Mouse (Mus musculus) embryo, embryonic 10 days (tissue): ENCODE measurements at regions not wholly inside any gene's neighbourhood (a gene's known extent, or its start where the extent isn't known, plus 50 kb on each side); places are given as distances from the start of the nearest gene placed in this dataset.

Experiments used
- DNase-seq: peaks from one replicate; pipeline ENCODE4 v3.0.0-alpha.2; 2015; ENCODE audit warnings: low spot score

DNA sequence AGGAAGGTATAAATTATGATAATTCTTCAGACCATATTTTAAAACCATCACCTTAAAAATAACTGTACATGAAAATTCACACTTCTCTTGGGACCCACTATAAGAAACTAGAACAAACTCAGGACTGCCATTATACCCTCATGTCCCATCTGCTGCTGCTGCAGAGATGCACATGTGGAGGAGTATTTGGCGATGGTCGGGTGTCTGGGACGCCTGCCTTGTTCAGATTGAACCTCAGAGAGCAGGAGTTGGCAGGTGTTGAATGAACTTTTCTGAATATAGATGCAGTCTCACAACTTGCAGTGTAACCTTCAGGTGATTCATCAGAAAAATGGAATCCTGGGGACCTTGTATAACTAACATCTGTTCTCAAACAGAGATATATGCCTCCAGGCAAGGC is 1338.0 kb downstream of the Slc22a22 start:
- no peak for DNase-seq

DNA sequence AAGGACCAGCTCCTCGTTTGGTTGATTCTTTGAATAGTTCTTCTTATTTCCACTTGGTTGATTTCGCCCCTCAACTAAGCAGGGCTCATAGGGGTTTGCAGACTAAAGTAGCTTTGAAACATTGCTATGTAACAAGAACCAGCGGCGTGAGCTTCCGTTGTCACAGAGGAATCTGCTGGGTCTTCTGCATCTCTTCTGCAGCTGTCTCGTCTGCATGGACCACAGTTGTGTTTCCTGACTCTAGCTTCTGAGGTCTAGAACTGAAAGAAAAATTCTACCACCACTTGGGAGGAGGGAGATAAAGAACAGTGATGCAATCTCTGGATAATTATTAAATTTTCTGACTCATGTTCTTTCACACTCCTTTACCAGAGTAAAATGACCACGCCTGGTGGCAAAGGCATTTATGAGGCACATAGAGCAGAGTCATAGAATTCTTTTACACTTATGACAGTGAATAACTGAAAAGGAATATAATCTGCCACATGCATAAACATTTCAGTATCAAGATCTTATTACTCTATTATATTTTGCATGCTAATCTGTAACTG is 1340.9 kb downstream of the Slc22a22 start:
- DNase-seq, result no peak

DNA sequence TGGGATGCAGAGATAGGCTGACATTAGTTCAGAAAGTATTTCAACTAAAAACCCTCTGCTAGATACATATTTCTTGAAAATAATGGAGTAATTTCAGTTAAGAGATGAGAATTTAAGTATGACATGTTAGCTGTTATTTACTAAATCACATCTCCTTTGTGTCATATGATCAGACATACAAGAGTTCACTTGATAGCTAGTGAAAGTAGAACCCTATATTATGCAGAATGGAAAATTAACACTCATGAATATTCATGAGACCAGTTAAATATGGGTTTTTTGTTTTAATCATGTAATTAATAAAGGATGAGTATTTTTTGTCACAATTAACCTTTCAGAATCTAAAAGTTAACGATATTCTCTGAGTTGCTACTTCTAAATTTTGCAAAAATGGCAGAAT is 1349.4 kb downstream of the Slc22a22 start:
- no peak for DNase-seq

DNA sequence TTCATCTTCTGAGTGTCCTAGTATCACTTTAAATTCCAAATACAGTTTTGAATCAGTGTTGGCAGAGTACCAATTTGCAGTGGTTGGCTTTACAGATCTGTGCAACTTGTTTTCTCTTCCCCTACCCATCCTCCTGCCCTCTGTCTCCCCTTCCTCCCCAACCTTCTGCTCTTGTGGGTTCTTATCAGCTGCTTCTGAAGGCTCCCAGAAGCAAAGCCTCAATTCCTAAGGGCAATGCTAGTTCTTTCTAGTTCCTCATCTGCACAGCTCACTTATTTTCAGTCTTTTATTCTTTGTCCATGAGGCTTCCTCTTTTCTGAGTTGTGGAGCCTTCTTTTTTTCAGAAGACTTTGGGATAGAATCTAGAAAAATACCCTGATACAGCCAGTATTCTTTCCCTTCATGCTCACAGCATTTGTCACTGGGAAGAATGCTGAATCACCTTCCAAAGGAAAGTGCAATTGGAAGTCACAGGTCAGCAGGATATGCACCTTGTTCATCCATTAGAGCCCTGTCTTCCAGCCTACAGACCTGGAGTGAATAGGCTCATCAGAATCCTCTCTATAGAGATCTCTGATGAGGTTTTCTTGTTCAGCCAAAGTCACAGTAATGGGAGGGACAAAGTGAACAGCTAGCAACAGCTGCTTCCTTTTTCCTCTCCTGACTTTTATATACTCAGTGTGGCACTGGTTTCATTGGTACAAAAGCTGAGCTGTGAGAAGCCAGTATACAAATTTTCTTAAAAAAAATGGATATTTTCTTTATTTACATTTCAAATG is 1357.9 kb downstream of the Slc22a22 start:
- no peak for DNase-seq

DNA sequence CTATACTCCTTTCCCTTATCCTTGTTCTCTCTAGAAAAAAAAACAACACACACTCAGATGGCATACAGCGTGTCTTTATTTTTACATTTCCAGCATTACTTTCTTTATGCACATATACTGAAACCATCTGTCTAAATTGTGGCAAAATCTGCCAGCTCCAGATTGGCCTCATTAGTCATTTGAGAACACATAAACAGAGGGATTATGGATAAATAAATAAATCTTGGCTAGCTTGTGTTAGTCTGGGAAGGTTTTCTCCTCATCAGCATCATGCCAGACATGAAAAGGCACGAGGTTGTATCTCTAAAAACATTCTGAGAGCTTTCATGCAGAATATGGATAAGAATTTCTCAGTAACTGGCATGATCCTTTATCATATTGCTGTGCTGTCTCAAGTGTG is 1369.1 kb downstream of the Slc22a22 start:
- no peak for DNase-seq

DNA sequence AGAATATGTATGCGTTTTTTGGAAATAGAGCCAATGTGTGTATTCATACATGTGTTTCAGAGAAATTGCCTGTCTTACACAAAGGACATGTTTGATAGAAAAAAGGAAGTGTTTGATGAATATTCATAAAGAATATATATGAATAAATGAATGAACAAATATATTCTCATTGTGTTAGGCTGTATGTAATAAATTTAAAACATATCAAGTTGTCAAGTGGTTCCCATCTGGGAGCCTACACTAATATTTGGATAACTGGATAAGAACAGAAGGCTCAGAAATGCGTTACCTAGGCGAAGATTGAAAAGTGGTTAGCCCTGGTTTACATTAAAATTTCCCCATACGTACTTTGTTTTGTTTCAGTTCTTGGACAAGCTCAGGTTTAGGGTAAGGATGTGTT is 1369.7 kb downstream of the Slc22a22 start:
- DNase-seq, result no peak

DNA sequence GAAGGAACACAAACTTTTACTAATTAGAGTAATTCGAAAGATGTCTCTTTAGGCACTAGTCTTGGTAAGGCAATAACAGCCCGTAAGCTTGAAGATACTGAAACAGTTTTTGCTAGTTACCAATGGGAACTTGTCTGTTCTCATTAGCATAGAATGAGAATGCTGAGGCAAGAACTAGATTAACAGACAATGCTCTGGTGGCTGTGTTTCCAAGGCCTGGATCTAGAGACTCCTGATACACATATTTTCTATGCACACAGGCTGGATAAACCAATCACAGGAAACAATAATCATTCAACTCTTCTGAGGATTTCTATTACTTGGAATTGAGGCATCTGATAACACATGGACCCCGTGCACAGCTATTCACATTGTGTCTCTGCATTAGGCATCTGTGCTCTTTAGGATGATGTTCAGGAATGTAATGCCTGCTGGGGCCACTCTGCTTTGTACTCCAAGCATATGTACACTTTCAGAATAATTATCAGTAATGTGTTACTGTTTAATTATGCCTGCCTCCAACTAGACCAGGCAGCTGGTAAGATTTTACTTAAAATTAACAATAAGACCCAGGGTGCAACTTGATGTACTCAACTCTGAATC is 1377.2 kb downstream of the Slc22a22 start:
- DNase-seq, result no peak

DNA sequence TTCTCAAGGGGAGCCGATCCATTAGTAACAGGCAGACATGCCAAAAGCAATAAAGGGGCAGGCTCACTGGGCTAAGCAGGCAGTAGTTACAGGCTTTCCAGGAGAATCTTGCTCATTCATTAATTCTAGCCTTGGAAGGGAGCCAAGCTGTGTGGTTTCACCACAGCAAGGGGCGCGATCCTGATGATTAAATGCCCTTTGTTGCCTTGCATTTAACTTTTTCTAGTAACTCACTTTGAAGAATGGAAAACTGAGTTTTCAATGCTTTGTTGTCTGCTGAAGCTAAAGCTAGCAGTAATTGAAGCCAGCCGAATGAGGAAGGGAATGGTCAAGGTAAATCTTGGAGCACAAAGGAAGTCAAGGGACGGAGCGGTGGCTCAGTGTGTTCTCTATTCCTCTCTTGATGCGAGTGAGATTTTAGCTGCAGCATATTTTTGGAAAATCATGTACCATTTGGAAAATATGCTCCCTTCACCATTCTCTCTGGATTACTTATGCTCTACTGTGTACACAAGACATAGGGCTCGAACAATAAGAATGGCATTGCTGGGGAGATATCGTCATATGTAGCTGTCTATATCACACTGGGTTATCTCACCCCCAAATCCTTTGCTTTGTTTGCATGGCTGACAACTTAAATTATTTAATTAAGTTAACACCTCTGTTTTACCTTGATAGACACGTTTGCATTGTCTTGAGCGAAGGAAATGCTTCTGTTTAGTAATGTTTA is 1399.4 kb downstream of the Slc22a22 start:
- peak; percentile 40 for DNase-seq

DNA sequence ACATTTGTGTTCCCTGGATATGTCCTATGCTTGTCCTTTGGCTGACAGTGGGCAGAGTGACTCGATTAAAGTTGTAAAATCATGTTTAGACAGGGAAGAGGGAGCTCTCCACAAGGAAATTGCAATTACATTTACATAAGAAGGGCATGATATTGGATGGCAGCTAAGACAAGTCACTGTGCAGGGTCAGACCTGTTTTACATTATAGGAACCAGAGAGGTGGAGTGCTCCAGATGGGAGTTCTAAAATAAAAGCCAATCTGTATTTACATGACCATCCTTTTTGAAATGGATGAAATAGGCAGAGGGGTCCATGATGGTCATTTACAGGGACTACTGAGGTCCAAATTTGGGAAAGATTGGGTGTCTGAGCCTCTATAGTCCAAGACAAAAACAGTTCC is 1400.3 kb downstream of the Slc22a22 start:
- no peak for DNase-seq

DNA sequence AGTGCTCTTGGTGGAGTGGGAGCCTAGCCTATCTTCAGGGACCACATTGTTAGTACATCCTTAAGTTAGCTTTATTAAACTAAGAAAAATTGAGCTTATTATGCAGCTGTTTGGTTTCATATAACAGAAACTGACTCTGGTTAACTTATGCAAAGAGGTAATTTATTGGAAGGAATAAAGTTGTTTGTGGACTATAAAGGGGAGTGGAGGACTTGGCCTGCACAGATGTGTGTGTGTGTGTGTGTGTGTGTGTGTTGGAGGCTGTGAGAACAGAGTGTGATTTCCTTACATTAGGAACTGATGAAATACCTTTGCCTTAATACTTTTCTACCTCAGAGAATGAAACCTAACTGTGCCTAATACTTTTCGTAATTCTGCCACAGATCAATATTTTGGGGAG is 1400.7 kb downstream of the Slc22a22 start:
- DNase-seq, result no peak

DNA sequence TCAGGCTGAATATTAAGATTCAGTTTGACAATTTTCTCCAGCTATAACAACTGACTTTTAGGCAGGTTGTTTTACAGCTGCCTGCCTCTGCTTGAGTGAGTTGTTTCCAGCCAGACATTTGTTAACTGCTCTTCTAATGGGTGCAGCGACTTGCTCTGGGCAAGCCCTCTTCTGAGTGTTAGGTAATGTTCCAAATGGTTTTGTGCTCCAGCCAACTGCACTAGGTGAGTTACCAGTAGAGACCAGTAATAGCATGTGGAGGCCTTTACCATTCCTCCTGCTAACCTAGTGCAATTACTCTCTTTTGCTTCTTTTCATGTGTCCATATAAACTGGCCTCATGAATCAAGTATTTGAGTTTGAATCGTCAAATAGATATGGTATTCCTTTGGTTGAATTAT is 1407.9 kb downstream of the Slc22a22 start:
- DNase-seq, result no peak

DNA sequence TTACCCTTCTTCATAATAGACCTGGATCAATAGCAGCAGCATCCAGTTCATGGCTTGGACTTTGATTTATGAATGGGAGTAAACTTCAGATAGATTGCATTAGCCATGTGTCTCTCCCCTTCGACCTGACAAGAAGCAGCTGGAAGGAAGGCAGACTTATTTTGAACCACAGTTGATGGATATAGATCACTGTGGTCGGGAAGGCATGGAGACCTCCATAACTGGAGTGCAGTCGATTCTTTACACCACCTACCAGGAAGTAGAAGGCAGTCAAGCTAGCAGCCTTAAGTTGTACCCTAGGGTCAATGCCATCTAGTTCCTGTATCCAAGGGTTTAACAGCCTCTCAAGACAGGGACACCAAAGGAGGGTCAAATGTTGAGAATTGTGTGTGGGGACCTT is 1410.2 kb downstream of the Slc22a22 start:
- peak; percentile 18 for DNase-seq

DNA sequence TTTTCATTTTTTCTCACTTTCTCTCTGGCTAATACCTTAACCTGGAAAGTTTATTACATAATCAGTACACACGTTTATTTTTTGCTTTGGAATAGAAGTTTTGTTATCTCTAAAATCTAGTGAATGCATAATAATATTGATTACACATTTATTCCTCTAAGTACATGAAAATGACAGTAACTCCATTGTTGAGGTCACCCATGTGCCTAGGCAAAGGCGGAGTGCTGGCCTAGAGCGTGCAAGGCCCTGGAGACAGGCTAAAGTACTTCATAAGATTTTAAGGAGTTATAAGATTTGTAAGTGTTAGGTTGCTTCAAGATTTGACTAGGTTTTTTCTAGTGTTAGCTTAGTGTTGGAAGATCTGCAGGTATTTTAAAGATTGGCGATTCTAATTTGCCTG is 1410.9 kb downstream of the Slc22a22 start:
- DNase-seq, result no peak

DNA sequence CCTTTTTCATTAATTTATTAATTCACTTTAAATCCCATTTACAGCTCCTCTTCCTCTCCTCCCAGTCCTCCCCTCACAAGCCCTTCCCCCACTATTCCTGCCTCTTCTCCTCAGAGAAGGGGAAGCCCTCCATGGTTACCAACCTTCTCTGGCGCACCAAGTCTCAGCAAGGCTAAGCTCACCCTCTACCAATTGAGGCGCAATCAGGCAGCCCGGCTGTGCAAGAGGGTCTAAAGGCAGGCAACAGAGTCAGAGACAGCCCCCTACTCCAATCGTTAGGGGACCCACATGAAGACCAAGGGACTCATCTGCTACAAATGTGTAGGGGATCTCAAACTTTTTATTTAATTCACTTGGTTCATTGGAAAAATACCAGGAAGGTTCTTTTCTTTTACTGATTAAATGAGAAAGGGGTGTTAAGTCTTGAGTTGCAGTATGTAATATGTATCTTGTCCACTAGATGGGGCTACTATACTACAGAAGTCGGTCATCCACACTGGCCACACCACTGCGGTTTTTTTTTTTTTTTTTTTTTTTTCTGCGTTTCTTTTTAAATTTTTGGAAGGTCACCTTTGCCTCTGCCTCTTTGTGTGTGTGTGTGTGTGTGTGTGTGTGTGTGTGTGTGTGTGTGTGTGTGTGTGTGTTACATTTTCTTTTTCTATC is 1411.4 kb downstream of the Slc22a22 start:
- peak; percentile 76 for DNase-seq

DNA sequence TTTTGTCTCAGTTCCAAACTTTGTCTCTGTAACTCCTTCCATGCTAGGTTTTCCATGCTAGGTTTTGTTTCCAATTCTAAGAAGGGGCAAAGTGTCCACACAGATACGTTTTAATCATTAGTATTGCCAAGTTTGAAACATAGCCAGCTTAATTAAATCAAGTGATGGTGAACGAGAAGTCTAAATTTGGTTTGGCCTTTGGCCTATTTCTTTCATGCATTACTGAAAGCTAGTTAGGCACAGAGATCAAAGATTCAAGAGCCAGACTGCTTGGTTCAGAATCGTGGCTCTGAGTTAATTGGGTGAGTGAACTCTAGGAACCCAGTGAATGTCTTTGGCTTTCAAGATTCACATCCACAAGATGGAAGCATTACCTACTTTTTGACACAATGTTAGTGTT is 1414.8 kb downstream of the Slc22a22 start:
- DNase-seq, result no peak

DNA sequence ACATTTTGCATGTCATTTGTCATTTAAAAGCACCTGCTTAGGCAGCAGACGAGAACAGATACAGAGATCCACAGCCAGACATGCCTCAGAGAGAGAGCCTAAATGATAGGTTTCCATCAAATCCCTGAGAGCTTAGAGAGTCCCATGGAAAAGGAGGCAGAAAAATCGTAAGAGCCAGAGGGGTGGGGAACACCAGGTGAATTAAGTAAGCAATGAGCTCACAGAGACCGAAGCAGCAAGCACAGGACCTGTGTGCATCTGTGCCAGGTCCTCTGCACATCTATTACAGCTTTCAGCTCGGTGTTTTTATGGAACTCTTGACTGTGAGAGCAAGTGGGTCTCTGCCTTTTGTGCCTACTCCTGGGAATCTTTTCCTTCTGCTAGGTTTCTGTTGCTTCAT is 1416.1 kb downstream of the Slc22a22 start:
- DNase-seq, result no peak

DNA sequence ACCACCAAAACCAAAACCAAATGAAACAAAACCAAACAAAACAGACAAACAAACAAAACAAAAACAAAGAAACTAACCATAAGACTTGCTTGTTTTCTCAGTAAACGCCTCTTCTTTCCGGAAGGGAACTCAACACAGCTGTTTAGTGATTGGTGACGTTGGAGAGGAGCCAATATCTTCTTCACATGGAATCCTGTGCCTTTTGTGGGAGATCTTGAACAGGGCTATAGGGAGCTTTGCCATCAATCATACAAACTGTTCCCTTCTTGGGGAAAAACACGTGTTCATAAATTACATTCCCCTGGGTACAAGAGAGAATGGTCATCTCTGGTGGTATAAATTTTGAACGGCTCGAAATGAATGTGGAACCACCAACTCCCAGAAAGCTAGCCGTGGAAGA is 1426.7 kb downstream of the Slc22a22 start:
- DNase-seq, result no peak

DNA sequence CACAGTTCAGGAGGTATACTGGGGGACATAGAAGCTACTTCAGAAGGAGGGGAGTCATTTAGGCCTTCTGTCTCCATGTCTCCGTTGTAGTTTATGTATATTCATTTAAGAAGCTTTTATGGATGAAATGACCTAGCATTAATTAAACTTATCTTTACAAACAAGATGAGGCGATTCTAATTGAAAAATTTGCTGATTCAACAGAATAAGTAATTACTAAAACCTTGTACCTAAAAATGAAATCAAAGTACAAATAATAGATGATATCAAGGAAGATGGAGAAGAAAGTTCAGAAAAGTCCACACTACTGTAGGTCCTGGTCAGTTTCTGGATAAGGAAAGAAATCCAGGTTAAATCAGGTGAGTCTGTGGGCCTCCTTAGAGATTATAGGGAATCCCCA is 1429.6 kb downstream of the Slc22a22 start:
- DNase-seq, result no peak

DNA sequence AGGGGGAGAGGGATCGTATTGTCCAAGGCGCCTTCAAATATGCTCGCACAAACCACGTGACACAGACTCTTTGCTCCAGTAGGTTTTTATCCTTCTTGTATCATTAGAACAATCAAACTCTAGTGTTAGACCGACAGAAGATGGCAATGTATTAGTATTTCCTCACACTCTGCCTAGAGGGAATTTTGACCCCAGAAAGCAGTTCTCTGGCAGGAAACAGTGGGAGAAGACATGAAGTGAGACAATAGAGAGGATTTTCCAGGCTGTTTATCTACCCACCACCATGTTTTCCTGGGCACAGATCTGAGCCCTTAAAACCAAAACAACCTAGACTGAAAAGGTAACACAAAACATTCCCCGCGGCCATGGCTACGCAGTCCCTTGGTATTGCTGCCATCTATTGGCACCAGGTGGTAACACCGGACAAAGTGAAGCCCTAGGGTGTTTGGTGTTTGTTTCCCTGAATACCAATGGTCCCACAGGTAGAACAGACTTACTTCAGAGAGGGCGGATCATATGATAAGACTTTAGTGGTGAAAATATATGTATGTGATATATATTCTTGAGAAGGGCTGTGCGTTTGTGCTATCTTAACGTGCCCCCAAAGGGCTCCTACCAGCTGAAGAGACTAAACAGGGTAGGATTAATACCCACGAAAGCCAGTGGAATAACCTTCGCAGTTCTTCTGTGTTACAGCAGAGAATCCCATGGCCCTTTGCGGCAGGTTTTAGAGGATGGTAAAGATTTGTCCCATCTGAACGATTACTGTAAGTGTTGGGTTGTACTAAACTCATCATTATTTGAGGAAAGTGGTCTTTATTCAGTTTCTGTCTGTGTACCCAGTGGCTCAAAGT is 1430.5 kb downstream of the Slc22a22 start:
- DNase-seq, result peak; percentile 87

DNA sequence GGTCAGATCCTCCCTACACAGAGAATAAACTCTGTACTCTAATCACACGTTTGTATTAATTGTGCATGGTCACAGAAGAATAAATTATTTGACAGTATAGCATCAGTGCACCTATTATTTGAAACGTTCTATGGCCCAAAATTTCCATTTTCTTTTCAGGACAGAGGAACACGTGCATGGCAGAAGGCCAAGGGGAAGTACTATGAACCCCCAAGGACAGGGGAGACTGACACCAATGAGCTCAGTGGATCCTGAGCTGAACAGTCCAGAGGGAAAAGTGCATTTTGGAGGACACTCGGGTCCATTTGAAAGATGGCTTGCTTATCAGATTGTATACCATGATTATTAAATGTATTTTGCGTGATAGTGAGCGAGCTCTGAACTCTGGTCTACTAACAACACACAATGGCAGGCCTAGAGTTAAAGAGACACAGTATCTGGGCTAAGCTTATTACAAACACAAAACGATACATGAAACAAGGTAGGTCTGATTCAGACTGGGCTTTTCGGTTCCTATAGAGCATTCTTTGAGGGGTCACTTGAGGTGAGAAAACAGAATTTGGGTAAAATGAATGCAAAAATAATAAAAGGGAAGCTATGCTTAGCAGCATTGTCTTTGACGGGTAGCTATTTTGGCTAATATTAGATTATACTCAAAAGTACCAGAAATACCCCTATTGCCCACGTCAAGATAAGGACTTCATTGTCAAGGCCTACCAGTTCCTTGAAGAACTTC is 1431.7 kb downstream of the Slc22a22 start:
- DNase-seq, result no peak

DNA sequence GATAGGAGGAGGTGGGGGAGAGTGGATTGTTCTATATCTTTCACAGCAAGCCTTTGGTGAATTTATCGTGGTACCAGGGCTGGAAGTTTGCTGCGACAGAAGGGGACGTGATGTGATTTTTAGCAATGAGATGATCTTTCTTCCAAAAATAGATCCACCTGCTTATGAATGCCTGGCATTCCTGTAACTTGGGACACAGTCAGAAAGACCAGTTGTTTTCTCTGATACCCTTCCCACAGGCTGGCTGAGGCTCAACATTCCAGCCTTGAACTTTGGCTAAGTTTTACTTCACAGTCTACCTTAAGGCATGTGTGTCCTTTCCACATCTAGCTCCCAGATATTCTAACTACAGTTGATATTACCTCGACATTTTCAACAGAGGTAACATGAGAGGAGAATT is 1434.1 kb downstream of the Slc22a22 start:
- no peak for DNase-seq
